ENCODE assay signal across 8 mouse cellular contexts in the genomic region with DNA sequence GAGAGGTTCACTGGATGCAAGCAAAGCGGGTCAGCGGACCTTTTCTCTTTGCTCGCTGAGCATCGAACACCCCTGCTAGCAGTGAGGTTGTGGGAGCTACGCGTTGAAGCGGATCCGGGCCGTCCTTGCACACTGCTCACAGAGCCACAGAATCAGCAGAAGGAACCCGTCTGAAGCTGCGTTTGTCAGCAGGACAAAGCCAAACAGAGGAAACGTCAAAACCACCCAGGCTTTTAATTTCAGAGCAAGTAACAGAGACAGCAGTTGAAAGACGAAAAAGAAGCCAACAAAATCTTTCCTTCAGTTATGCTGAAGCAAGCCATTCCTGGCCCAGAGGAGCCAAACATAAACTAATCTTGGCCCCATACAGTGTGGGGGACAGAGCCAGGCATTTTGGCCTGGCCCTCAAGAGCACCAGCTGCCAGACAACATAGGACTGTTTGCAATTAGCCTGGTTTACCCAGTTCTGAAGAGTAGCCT.
DNase-seq lines count a peak whose midpoint lies in the region; ATAC-seq lines count a peak whose summit lies in the region.

No protein-coding gene starts in this region.

- H3K27me3 ChIP-seq in heart, embryonic 16.5 days (ENCODE audit: control insufficient read depth, insufficient read depth, low read length) = no peaks in the 10 kb centered on the region

- no peak overlapping the region for H3K9ac ChIP-seq in heart, embryonic 16.5 days (ENCODE audit: low read length)

- H3K4me1 ChIP-seq in heart, embryonic 16.5 days (ENCODE audit: control insufficient read depth, insufficient read depth, low read length) = no peaks in the 10 kb centered on the region

- H3K36me3 ChIP-seq in heart, embryonic 16.5 days (ENCODE audit: control insufficient read depth, insufficient read depth) = no peaks in the 10 kb centered on the region

- ATAC-seq in frontal cortex, adult (ENCODE audit: low TSS enrichment) = peak; percentile 23; the same call in 1 of the 2 replicates
- peak; percentile 37; the same call in 1 of the 2 replicates for ATAC-seq in heart, embryonic 16.5 days (replicated peaks; ENCODE audit: extremely low read depth, insufficient read depth, low FRiP score)
- ATAC-seq in inflammation-experienced regulatory T-cells, adult 6 months = no peak

- H3K9me3 ChIP-seq in heart, embryonic 16.5 days (replicated peaks; ENCODE audit: control insufficient read depth, low read length) = peaks cover 3% of the 10 kb centered on the region; the same call in 1 of the 2 replicates

- peak overlapping the region; percentile 41 for H3K27ac ChIP-seq in heart, embryonic 16.5 days (ENCODE audit: low read length)

- no peak overlapping the region for H3K4me3 ChIP-seq in heart, embryonic 16.5 days (ENCODE audit: low read length)

- DNase-seq in frontal cortex, postnatal 14 days (ENCODE audit: low spot score in 2 of 2) = no peak
- peak; percentile 9 to 18 for DNase-seq in cerebellum, postnatal 25 days
- peak; percentile 5 for DNase-seq in lung, postnatal 25 days (ENCODE audit: low spot score)
- no peak for DNase-seq in spleen, postnatal 10 days (ENCODE audit: low spot score in 2 of 2)
- no peak for DNase-seq in layer of hippocampus, adult 11-12 months (ENCODE audit: low spot score)

- H3K4me2 ChIP-seq in heart, embryonic 16.5 days (ENCODE audit: low read depth, low read length) = no peak overlapping the region

- 54% methylated on average over 13 of the region's 13 CpGs for WGBS in heart, embryonic 16.5 days

Comparison
In these comparisons a context has a peak if more than half of its experiments do, and no peak if none do; other contexts are left out.
1. DNase-seq: peak in cerebellum, postnatal 25 days (2 of 2) and lung, postnatal 25 days (single experiment); none in frontal cortex, postnatal 14 days (0 of 2), spleen, postnatal 10 days (0 of 2) and layer of hippocampus, adult 11-12 months (single experiment).